Mouse (Mus musculus) thymus, adult 2 months (tissue): Measurements from ENCODE around the gene Plch2.

ENCODE experiments used
- CTCF ChIP-seq: fragments of 200-500 bp; IDR thresholded peaks from 2 replicates; pipeline ENCODE4 v1.5.1; 2012; ENCODE audit warnings: mild to moderate bottlenecking, control low read depth, low read length, moderate library complexity, borderline replicate concordance; ENCODE audit not compliant: control insufficient read depth, poor library complexity, insufficient read depth; ENCODE audit errors: extremely low read depth
- POLR2A ChIP-seq: fragments of 200-500 bp; IDR thresholded peaks from 2 replicates; pipeline ENCODE4 v1.6.1; 2012; ENCODE audit warnings: mild to moderate bottlenecking, low read length, control low read depth, moderate library complexity; ENCODE audit not compliant: control insufficient read depth, poor library complexity, insufficient read depth; ENCODE audit errors: extremely low read depth

DNA sequence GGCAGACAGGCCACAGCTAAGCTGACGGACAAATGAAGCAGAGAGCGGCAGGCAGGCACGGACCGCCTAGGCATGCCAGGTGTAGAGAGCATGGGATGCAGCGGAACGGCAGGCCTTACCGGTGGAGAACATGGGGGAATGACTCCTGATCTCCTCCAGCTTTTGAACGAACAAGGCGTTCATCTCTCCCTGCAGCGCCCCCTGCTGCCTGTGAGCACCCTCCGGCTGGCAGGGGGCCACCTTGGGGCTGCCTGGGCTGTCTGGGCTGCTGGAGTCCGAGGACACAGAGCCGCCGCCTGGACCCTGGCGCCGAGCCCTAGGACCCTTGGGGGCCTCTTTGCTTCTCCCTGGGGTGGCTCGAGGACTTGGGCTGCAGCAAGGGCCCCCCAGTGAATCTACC lies 70.5 kb downstream of the Plch2 start:
- TF ChIP-seq POLR2A (no peak), CTCF (peak; percentile 83)
